Mouse (Mus musculus) lung, embryonic 16.5 days (tissue): ENCODE results near the gene Nt5c3b. TPM values are rescaled to one million over a fixed set of nuclear protein-coding genes. Genes with fewer than 3 reads are reported as not detected.
A peak's percentile ranks its signal among the peaks of the same experiment; 100 is the strongest.

Source experiments
- ATAC-seq: fragments of 200-750 bp; cut with Nextera tagmentation; 2 replicates; pipeline ENCODE4 v1.8.0; 2017; ENCODE audit warnings: low read depth, mild to moderate bottlenecking, moderate library complexity
- H3K27ac ChIP-seq: fragments of 300-500 bp; sonication (generic); 2 replicates; pipeline ENCODE4 v1.5.1; 2014; ENCODE audit warnings: mild to moderate bottlenecking, control low read depth, low read length
- H3K27me3 ChIP-seq: fragments of 300-500 bp; sonication (generic); 2 replicates; pipeline ENCODE4 v1.6.1; 2014; ENCODE audit warnings: low read depth, low read length, mixed read lengths; ENCODE audit not compliant: control insufficient read depth, insufficient read depth
- H3K36me3 ChIP-seq: fragments of 300-500 bp; sonication (generic); 2 replicates; pipeline ENCODE4 v1.6.1; 2014; ENCODE audit warnings: low read length; ENCODE audit not compliant: control insufficient read depth, insufficient read depth
- H3K4me1 ChIP-seq: fragments of 300-500 bp; sonication (generic); replicated peaks from 2 replicates; pipeline ENCODE4 v1.6.1; 2014; ENCODE audit warnings: low read length, mixed read lengths; ENCODE audit not compliant: control insufficient read depth, insufficient read depth
- H3K4me2 ChIP-seq: fragments of 300-500 bp; sonication (generic); 2 replicates; pipeline ENCODE4 v1.6.1; 2014; ENCODE audit warnings: low read depth, low read length, control low read depth
- H3K4me3 ChIP-seq: fragments of 300-500 bp; sonication (generic); 2 replicates; pipeline ENCODE4 v1.5.1; 2014; ENCODE audit warnings: mild to moderate bottlenecking, low read length, control low read depth
- H3K9ac ChIP-seq: fragments of 300-500 bp; sonication (generic); 2 replicates; pipeline ENCODE4 v1.6.1; 2014; ENCODE audit warnings: low read length, control low read depth
- H3K9me3 ChIP-seq: fragments of 300-500 bp; sonication (generic); 2 replicates; pipeline ENCODE4 v1.6.1; 2016; ENCODE audit warnings: low read length; ENCODE audit not compliant: control insufficient read depth
- WGBS: fragments of 180-500 bp; shearing (Covaris S2); extraction: QIAGEN DNeasy Blood & Tissue Kit; methylation state at CpG from one replicate; pipeline ENCODE4 v1.1.7; 2014; 5-methylcytosine and 5-hydroxymethylcytosine counted together
- polyA plus RNA-seq: library from polyadenylated mRNA; unstranded; fragments of >200 nt; fragmentation: Nextera tagmentation; extraction: Ambion mirVana; gene quantifications from 2 replicates; pipeline ENCODE4 v1.2.1, GENCODE M21; 2015

Nt5c3b gene
- polyA plus RNA-seq, 1 experiment from 2014 or later = 129 TPM

DNA sequence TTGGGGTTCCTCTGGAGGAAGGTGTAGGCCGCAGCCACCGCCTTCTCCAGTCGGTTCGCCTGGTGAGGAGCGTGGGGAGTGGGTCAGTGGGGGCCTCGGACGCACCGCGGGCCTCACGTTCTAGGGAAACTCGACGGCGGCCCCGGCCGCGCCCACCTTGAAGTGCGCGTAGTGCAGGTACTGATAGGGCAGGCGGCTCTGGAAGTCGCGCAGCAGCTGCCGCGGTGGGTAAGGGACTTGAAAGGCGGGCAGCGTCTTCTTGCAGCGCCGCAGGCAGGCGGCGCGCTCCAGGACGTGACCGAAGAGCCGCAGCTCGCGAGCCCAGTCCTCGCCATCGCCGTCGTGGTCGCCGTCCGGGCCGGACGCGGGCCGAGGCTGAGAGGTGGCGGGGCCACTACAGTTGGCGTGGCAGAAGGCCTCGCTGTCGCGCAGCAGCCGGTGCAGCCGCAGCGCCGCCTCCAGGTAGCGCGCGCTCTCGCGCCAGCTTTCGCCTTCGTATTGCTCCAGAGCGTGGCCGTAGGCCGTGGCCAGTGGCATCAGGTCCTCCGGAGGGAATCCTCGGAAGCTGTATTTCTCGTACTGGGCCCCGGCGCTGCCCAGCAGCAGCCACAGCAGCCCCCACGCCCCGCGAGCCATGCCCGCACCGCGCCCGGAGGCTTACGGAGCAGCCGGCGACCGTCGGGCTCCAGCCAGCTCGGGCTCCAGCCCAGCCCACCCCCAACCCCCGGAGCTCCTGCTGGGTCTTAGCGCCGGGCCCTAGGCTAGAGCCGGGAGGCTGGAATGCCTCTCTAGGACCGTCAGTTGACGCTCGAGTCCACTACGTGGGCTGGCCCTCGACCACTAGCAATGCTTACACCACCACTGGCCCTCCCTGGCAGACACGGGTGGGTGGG lies 27.3 kb downstream of the Nt5c3b start, which contains the start of gene P3h4:
TSS of gene P3h4 (minus strand) at position 816 of the 893 bp plus-strand sequence.
- Histone ChIP-seq H3K4me3 (peak within 1 kb of the TSS; percentile 84), H3K27me3 (no peaks in the 10 kb centered on the region), H3K9me3 (no peaks in the 10 kb centered on the region), H3K4me2 (peak within 1 kb of the TSS; percentile 79), H3K27ac (peak within 1 kb of the TSS; percentile 97), H3K9ac (peak within 1 kb of the TSS; percentile 91), H3K36me3 (peaks cover 6% of the 10 kb centered on the region), H3K4me1 (peaks cover 38% of the 10 kb centered on the region)
- ATAC-seq = peak; percentile 97
- WGBS = 1% methylated on average over 87 of the region's 93 CpGs

DNA sequence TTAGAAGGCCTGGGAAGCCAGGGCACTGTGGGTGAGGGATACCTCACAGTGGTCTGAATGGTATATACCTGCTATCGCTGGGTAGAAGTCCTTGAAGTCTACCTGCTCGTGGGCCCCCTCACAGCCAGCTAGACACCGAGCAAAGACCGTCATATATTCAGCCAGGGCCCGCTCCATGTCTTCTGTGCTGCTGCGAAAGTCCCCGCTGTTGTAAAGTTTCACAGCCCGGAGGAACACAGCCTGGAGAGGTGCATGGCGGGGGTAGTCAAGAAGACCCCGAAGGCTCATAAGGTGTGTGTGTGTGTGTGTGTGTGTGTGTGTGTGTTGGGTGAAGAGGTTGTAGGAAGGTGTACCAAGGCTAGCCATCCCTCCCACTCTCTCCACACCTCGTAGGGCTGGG lies 28.1 kb downstream of the Nt5c3b start:
- H3K27me3 ChIP-seq = no peaks in the 10 kb centered on the region
- H3K27ac ChIP-seq = peak overlapping the region; percentile 97; the same call in 1 of the 2 replicates
- peak overlapping the region; percentile 79 for H3K4me2 ChIP-seq
- peak overlapping the region; percentile 91 for H3K9ac ChIP-seq
- no peak for ATAC-seq
- WGBS = 49% methylated on average over 11 of the region's 11 CpGs
- peak overlapping the region; percentile 84 for H3K4me3 ChIP-seq
- peaks cover 11% of the 10 kb centered on the region for H3K36me3 ChIP-seq
- H3K9me3 ChIP-seq = no peaks in the 10 kb centered on the region
- H3K4me1 ChIP-seq = peaks cover 38% of the 10 kb centered on the region

DNA sequence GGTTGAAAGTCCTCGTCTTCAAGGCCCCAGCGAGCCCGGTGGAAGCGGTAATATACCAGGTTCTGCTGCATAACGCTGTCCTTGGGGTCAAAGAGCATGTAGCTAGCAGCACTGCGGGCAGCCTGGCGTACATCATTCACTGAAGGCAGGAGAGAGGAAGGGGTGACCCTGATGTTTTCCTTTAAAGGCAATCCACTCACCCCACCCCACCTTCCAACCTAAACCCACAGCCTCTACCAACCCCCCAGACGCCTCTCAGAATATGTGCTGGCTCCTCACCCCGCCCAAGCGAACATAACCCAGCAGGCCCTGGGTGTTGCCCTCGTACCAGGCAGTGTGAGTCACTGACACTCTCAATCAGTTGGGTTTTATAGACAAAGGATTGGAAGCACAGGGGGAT lies 29.9 kb downstream of the Nt5c3b start:
- no peak for ATAC-seq
- Histone ChIP-seq H3K4me1 (peaks cover 33% of the 10 kb centered on the region), H3K9ac (peak overlapping the region; percentile 91), H3K27ac (no peak overlapping the region), H3K4me2 (peak overlapping the region; percentile 79; the same call in 1 of the 2 replicates), H3K27me3 (no peaks in the 10 kb centered on the region), H3K9me3 (no peaks in the 10 kb centered on the region), H3K4me3 (no peak overlapping the region), H3K36me3 (peaks cover 11% of the 10 kb centered on the region)
- 66% methylated on average over 11 of the region's 11 CpGs for WGBS

DNA sequence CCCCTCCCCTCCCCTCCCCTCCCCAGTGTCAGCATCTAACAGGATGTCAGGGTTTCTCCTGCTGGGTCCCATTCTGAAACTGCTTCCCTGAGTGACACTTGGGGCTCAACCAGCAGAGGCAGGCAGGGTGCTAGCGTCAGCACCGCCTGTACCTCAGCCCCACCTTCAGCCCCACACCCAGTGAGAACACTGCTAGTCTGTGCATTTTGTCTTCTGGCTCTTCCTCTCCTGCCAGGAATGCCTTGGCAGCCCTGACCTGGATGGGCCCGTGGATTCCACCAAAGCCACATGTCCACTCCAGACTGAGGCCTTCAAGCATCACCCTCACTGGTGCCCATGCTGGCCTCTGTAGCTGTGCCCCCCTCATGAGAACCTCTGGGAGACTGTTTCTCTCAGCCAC lies 31.9 kb downstream of the Nt5c3b start:
- Histone ChIP-seq H3K9me3 (no peaks in the 10 kb centered on the region), H3K27me3 (no peaks in the 10 kb centered on the region), H3K36me3 (peaks cover 11% of the 10 kb centered on the region), H3K4me2 (no peak overlapping the region), H3K27ac (no peak overlapping the region), H3K4me1 (peaks cover 26% of the 10 kb centered on the region), H3K9ac (no peak overlapping the region), H3K4me3 (no peak overlapping the region)
- 66% methylated on average over 3 of the region's 3 CpGs for WGBS
- ATAC-seq = no peak

DNA sequence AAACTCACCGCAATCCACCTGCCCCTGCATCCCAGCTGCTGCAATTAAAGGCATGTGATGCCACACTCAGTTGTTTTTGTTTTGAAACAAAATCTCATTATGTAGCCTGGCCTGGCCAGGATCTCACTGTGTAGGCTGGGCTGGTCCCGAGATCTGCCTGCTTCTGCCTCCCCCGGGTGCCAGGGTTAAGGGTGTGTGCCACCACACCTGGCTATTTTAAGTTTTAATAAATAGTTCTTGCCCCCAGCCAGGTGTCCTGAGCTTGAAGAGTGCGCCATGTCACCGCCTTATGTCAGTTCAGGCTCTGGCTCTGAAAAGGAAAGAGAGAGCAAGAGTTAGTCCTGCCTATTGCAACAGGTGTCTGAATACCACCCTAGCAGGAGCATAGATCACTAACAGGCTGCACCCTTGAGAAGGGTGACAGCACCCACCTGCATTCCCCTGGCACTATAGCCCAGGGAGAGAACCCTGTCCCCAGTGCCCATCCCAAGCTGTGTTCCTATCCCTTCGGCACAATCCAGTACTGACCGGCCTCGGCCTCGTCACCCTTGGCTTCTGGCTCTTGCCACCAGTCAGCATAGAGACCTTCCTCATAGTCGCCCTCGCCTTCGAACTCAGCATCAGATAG lies 32.7 kb downstream of the Nt5c3b start:
- Histone ChIP-seq H3K4me1 (peaks cover 29% of the 10 kb centered on the region), H3K9ac (no peak overlapping the region), H3K27ac (no peak overlapping the region), H3K36me3 (peaks cover 11% of the 10 kb centered on the region), H3K27me3 (no peaks in the 10 kb centered on the region), H3K9me3 (no peaks in the 10 kb centered on the region), H3K4me3 (no peak overlapping the region), H3K4me2 (no peak overlapping the region)
- WGBS = 94% methylated on average over 12 of the region's 12 CpGs
- ATAC-seq = no peak

DNA sequence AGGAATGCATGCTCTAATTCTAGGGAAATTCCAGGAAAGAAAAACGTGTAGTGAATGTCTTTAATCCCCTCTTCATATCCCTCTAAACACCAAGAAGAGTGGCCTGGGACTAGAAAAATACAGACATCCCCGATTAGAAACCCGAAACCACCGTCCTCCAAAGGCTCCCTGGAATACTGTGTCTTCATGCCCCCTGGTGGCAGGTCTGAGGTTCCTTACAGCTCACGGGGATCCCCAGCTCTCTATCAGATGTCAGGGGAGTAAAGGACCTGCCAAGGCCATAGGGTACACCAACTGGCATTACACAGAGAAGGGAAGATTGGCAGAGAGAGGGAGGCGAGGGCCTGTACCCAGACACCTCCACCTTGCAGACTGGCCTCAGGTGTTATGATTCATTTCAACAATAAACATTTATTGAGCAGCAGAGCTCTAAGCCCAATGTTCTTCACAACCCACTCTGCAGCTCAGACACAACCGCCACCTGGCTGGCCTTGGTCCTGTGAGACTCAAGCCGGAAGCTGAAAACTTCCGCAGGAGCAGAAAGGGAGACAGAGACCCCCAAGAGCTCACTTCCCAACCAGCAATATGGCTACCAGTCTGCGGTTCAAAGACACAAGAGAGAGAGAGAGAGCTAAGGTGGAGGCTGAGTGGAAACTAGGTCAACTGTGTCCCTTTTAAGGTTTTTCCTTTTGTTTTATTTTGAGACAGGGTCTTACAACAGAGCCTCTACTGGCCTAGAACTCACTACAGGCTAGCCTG lies 33.4 kb downstream of the Nt5c3b start:
- H3K4me3 ChIP-seq = no peak overlapping the region
- ATAC-seq = peak; percentile 55
- H3K4me1 ChIP-seq = peaks cover 23% of the 10 kb centered on the region
- H3K36me3 ChIP-seq = peaks cover 11% of the 10 kb centered on the region
- no peak overlapping the region for H3K4me2 ChIP-seq
- no peaks in the 10 kb centered on the region for H3K9me3 ChIP-seq
- H3K27ac ChIP-seq = no peak overlapping the region
- WGBS = 36% methylated on average over 10 of the region's 10 CpGs
- no peaks in the 10 kb centered on the region for H3K27me3 ChIP-seq
- H3K9ac ChIP-seq = no peak overlapping the region

DNA sequence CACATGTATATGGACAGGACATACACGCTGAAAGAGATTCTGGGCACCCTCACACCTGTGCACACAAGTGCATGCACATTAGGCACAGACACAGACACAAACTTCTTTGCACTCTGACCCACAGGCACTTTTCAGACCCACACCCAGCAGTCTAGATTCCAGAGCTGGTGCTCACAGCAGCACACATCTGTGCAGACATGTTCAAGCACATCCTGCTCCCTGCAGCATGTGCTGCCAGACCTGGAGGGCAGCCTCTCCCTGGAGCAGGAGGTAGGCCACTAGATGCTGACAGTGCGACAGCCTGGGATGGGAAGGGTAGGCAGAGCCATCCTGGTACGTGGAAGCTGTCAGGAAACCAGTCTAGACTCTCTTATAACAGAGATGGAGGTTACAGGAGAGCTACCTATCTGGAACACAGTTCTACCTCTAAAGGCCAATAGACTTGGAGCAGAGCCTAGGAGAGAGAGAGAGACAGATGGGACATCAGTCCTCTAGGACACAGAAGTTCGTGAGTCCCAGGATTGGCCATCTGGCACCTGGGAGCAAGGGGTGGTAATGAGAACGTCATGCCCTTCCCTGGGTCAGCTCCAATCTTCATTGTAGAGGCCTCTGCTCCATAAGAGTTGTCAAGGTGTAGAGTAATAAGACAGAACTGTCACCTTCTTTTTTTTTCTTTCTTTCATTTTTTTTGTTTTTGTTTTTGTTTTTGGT lies 34.5 kb downstream of the Nt5c3b start:
- no peak overlapping the region for H3K9ac ChIP-seq
- WGBS = 84% methylated on average over 5 of the region's 5 CpGs
- no peak overlapping the region for H3K27ac ChIP-seq
- no peak overlapping the region for H3K4me3 ChIP-seq
- H3K4me1 ChIP-seq = peaks cover 20% of the 10 kb centered on the region
- no peak overlapping the region for H3K4me2 ChIP-seq
- no peak for ATAC-seq
- H3K9me3 ChIP-seq = no peaks in the 10 kb centered on the region
- H3K27me3 ChIP-seq = no peaks in the 10 kb centered on the region
- H3K36me3 ChIP-seq = peaks cover 11% of the 10 kb centered on the region

DNA sequence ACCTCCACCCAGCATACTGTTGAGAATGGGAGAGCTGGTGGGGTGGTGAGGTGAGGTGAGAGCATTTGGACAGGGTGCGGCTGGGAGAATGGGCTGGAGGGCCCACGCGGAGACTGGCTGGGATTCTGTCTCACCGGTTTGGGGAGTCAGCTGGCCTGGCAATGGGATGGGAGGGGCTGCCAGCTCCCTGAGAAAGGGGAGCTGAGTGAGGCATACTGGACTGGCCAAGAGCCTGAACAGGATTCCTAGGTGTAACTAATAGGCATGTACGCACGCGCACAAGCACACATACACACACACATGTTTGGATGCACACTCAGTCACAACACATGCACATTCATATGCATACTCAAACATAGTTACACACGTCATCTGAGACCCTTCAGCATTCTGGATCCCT lies 35.3 kb downstream of the Nt5c3b start:
- peak; percentile 39 for ATAC-seq
- Histone ChIP-seq H3K4me3 (no peak overlapping the region), H3K4me1 (peaks cover 17% of the 10 kb centered on the region), H3K4me2 (no peak overlapping the region), H3K27me3 (no peaks in the 10 kb centered on the region), H3K27ac (no peak overlapping the region), H3K36me3 (peaks cover 11% of the 10 kb centered on the region), H3K9ac (no peak overlapping the region), H3K9me3 (no peaks in the 10 kb centered on the region)
- 68% methylated on average over 8 of the region's 8 CpGs for WGBS
